Mouse (Mus musculus): ENCODE measurements around the gene Gm20481.
"Not testable (repeated sequence)": the region's sequence is repeated elsewhere in the genome, so short reads cannot be mapped to it uniquely, and the experiment has no call there.

The Gm20481 gene

DNA sequence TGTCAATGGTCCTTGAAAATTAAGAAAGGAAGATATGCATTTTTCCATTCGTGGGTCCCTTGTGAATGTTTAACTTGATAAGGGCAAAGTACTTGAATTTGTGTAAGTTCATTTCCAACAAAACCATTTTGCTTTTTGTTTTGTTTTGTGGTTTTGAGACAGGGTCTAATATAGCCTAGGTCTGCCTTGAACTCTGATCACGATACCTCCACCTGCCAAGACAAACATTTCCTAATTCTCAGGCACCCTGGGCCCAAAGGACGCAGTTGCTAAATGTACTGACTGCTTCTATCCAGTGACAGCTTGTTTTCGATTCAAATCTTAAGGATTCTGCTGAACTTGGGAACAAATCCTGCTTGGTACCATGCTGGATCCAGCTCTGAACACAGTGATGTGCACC lies 9.9 kb downstream of the Gm20481 start:
- POLR2A ChIA-PET = interaction anchor here in 3 of 4 experiments (0.6 to 1.3 kb wide), 7 partner anchors 15 to 322 kb away, joined by 3 to 7 read pairs (median 4); partner anchors contain the start of gene Hspa1b (in 1 of the 3)
- CTCF ChIA-PET = interaction anchor here in 2 of 4 experiments (0.7 to 1.1 kb wide), 2 partner anchors 23 to 27 kb away, joined by 3 to 4 read pairs; no protein-coding TSS in a partner anchor

DNA sequence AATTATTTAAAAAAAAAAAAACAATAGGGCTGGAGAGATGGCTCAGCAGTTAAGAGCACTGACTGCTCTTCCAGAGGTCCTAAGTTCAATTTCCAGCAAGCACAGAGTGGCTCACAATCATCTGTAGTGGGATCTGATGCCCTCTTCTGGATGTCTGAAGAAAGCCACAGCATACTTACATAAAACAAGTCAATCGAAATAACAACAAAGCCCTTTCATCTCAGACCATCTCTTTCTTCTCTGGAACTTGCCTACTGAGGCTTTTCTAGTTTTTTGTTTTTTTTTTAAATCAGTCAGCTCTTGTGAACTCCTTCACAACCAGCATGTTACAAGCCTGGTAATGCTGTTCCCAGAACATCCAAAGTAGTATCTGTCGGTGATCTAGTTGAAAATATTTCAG lies 10.9 kb downstream of the Gm20481 start:
- ChIA-PET CTCF (interaction anchor here in 2 of 4 experiments (0.8 to 1.8 kb wide), 4 partner anchors 28 to 52 kb away, joined by 3 to 12 read pairs (median 6); no protein-coding TSS in a partner anchor), POLR2A (interaction anchor here (0.5 to 5.2 kb wide), 23 partner anchors 8 to 452 kb away, joined by 3 to 87 read pairs (median 6); partner anchors contain the start of genes Csnk2b (in 1 of the 4), Gpank1 (in 1 of the 4), Hspa1a (in 1 of the 4) and Hspa1l (in 1 of the 4))

DNA sequence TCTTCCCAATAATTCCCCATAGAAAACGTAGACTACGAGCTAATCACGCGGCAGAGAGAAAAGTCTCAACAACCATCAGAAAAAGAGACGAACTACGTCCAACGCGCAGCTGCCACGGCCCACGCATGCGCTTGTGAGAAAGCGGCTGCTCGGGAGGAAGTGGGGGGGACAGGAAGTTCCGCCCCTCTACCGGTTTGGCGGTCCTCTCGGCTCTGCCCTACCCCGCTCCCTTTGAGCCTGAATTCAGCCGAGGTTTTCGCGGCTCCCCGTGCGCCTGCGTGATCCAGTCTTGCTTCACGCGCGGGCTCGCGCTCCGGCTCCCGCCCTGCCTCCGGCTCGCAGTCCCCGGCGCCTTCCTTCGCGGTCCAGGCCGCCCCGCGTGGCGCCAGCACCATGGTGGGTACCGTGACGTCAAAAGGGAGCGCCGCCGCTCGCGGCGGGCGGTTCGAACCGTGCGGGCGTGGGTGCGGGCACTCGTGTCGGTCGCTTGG lies 12.0 kb downstream of the Gm20481 start, which contains the start of gene Lsm2:
TSS of gene Lsm2 (plus strand) at position 173 of the 491 bp plus-strand sequence.
- ChIA-PET POLR2A (interaction anchor here (0.6 to 5.2 kb wide), 43 partner anchors 9 to 335 kb away, joined by 3 to 87 read pairs (median 3); partner anchors contain the start of genes Hspa1l (in 2 of the 4), Vars (in 2 of the 4), Atf6b (in 1 of the 4) and Ddx39b (in 1 of the 4)), CTCF (interaction anchor here (0.6 to 1.8 kb wide), 12 partner anchors 9 to 69 kb away, joined by 3 to 12 read pairs (median 4); partner anchors contain the start of genes Hspa1a (in 1 of the 4) and Hspa1l (in 1 of the 4))

DNA sequence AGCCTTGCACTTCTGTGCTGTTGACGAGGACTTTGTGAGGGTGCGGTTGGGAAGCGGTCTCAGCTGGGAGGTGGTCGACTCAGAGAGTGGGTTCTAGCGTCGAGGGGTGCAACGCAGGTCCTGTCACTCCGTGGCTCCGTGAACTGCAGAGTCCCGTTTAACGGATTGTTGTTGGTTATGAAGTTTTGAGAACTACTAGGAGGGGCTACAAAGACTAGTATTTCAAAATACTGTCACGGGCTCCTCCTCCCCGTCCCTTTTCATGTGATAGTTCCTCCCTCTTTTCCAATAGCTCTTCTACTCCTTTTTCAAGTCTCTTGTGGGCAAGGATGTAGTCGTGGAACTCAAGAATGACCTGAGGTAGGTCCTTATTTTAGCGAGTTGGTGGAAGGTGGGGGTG lies 12.6 kb downstream of the Gm20481 start:
- POLR2A ChIA-PET = interaction anchor here in 3 of 4 experiments (0.6 to 5.2 kb wide), 21 partner anchors 9 to 259 kb away, joined by 3 to 87 read pairs (median 8); partner anchors contain the start of genes Vars (in 2 of the 3), Ddx39b (in 1 of the 3), Gm20547 (in 1 of the 3) and Hspa1l (in 1 of the 3)
- CTCF ChIA-PET = interaction anchor here in 2 of 4 experiments (0.7 to 1.4 kb wide), 2 partner anchors 32 to 39 kb away, joined by 3 read pairs; no protein-coding TSS in a partner anchor

DNA sequence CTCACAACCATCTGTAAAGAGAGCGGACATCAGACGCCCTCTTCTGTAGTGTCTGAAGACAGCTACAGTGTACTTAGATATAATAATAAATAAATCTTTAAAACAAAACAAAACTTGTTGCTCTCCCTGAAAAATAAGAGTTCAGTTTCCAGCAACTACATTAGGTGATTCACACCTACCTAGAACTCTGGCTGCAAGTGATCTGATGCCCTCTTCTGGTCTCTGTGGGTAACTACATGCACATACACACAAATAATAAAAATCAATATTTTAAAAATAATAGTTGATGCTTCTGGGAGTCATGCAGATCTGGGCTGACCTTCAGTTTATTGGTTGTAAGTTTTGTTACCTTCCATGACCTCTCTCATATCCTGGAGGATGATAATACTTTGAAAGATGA lies 14.5 kb downstream of the Gm20481 start:
- CTCF ChIA-PET = interaction anchor here (0.5 to 1.8 kb wide), 9 partner anchors 13 to 1384 kb away, joined by 3 to 10 read pairs (median 5); no protein-coding TSS in a partner anchor
- POLR2A ChIA-PET = interaction anchor here in 3 of 4 experiments (0.6 to 5.2 kb wide), 19 partner anchors 10 to 93 kb away, joined by 3 to 84 read pairs (median 4); partner anchors contain the start of gene Vars (in 1 of the 3)

DNA sequence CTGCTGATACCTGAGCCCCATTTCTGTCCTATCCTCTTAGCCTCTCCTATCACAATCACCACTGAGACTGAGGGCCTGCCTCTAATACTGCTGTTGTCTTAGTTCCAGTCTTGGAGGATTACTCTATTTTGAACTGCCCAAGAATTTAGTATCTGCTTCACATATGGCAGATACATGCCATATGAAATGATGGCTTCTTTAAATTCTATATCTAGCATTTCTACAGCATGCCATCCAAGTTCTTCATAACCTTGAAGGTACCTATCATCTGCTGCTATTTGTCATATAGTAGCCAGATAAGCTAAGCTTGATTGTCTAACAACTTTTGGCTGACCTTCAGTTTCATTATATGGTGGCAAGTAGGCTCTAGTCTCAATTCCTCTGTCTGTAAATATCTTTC lies 25.0 kb downstream of the Gm20481 start:
- ChIA-PET CTCF (no interaction called here), POLR2A (interaction anchor here in 3 of 4 experiments (0.5 to 4.2 kb wide), 14 partner anchors 8 to 247 kb away, joined by 3 to 18 read pairs (median 6); partner anchors contain the start of gene Ddx39b (in 1 of the 3))

DNA sequence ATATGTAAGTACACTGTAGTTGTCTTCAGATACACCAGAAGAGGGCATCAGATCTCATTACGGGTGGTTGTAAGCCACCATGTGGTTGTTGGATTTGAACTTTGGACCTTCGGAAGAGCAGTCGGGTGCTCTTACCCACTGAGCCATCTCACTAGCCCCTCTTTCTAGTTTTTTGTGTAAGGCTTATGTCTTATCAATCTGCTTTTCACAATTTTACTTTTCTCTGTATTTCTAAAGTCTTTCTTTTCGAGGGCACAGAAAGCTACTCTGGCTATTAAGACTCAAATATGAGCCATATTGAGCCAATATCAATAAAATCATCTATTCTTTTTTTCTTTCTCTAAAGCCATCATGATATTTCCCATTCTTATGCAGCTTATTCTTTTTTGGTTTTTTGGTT lies 25.5 kb downstream of the Gm20481 start:
- CTCF ChIA-PET = not testable (repeated sequence)
- POLR2A ChIA-PET = interaction anchor here in 3 of 4 experiments (0.6 to 4.2 kb wide), 14 partner anchors 9 to 246 kb away, joined by 3 to 18 read pairs (median 4); partner anchors contain the start of genes C2 (in 1 of the 3), Ddx39b (in 1 of the 3) and Ehmt2 (in 1 of the 3)

DNA sequence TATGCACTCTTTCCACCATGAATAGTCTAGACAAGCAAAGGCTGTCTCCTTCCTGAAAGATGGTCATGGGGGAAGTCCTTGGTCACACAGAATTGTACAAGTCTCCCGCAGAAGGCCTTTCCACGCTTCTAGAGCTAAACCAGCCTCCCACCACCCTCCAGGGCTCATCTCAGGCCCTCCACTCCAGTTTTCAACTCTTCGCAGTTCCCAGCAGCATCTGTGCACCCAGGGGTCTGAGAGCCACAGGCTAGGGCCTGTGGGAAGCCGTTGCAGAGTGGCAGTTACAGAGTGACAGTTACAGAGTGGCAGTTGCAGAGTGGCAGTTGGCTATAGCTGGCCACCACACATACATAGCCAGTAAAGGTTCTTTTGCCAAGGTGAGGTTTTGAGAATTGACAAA lies 26.2 kb downstream of the Gm20481 start:
- ChIA-PET CTCF (interaction anchor here in 1 of 4 experiments (0.7 kb wide), 1 partner anchor 31 kb away, joined by 3 read pairs; no protein-coding TSS in a partner anchor), POLR2A (interaction anchor here in 3 of 4 experiments (0.6 to 7.1 kb wide), 20 partner anchors 9 to 245 kb away, joined by 3 to 51 read pairs (median 5); partner anchors contain the start of genes Lsm2 (in 2 of the 3), C2 (in 1 of the 3), D17H6S53E (in 1 of the 3) and Ddx39b (in 1 of the 3))

DNA sequence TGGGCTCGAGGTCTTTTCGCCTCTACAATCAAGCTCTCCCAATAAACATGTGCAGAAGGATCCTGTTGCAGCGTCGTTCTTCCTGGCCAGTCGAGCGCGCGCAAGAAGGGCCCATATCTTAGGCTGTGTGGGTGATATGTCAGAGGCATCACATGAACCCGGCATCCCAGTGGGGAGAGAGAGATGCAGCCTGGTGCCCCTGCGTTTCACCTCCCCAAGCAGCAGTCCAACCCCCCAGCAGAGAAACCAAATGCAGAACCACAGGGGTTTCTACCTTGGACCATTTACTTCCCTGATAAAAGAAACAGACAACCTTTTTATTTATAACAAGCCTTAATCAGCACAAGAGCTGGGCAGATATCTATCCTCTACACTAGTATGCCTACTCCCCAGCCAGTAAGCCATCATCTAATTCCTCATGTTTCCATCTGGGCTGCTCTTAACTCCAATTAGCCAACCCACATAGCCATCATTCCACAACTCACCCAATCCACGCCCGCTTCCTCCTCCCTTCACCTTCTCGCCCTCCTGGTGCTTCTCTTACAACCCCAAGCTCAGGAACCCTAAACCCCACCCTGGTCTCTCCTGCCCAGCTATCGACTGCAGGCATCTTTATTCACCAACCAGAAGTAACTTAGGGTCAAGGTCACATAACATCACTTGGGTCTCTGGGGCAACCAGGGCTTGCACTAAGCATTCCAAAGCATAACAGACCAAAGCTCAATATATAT lies 26.9 kb downstream of the Gm20481 start:
- ChIA-PET POLR2A (interaction anchor here in 3 of 4 experiments (0.5 to 7.1 kb wide), 33 partner anchors 10 to 254 kb away, joined by 3 to 51 read pairs (median 4); partner anchors contain the start of genes Csnk2b (in 2 of the 3), Ddx39b (in 2 of the 3), Gpank1 (in 2 of the 3) and Lsm2 (in 2 of the 3)), CTCF (interaction anchor here in 3 of 4 experiments (0.6 to 1.1 kb wide), 7 partner anchors 12 to 684 kb away, joined by 3 to 6 read pairs (median 3); partner anchors contain the start of gene Neu1 (in 1 of the 3))

DNA sequence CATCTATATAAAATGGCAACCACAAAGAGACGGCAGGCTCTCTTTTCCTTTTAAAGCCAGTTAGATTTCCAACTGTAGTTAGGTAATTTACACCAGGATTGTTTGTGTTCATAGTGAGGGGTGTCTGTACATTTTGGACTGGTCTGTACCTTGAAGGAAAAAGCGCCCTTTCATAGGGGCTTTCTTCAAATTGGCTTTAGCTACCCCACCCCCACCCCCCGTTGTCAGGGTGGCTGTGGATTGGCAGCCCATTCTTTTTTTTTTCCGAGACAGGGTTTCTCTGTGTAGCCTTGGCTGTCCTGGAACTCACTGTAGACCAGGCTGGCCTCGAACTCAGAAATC lies 27.4 kb downstream of the Gm20481 start:
- CTCF ChIA-PET = interaction anchor here in 3 of 4 experiments (0.6 to 1.1 kb wide), 6 partner anchors 13 to 684 kb away, joined by 3 to 6 read pairs (median 4); partner anchors contain the start of gene Neu1 (in 1 of the 3)
- POLR2A ChIA-PET = interaction anchor here in 2 of 4 experiments (0.5 to 7.1 kb wide), 27 partner anchors 11 to 254 kb away, joined by 3 to 51 read pairs (median 4); partner anchors contain the start of genes Csnk2b (in 2 of the 2), Ddx39b (in 2 of the 2), Gpank1 (in 2 of the 2) and Apom (in 1 of the 2)

DNA sequence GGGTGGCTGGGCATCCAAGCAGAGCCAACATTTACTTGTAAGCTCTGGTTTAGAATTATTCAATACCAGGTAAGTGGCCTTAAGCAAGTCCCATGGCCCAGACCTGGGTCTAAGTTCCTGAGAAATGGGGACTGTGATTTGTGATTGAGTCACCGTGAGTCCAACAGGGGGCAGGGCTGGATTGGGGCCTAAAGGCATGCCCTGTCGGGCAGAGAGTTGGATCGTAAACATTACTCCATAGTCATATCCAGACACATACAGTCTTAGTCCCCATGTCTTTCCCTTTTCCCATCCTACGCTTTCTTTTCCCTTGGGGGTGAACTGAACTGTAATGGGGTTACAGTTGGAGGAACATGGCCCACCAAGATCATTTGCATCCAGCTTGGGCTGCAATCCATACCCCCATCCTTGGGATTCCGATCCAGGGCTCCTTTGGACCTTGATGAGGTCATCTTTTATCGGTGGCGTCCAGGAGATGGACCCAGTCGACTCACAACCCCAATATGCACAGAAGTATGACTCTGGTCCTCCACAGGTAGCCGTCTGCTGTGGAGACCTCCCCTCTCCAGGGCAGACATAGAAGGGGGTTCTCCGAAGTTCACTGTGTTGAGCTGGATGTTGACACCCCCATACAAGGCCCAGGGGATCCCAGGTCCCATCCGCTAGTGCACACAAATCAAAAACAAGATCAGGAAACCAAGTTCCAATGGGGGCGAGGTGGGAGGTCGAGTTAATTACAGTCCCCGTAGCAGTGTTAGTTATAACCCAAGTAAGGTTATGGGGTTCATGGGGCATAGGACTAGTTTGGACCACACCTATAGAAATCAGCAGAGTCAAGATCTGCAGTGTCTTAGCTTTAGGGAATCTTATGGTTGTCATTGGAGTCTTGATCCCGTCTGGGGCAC lies 29.1 kb downstream of the Gm20481 start:
- CTCF ChIA-PET = interaction anchor here in 1 of 4 experiments (1.2 to 1.7 kb wide), 2 partner anchors 23 to 345 kb away, joined by 3 read pairs; no protein-coding TSS in a partner anchor
- POLR2A ChIA-PET = interaction anchor here (0.5 to 7.1 kb wide), 39 partner anchors 9 to 352 kb away, joined by 3 to 51 read pairs (median 4); partner anchors contain the start of genes Ddx39b (in 2 of the 4), Lsm2 (in 2 of the 4), Abhd16a (in 1 of the 4) and Atf6b (in 1 of the 4)

DNA sequence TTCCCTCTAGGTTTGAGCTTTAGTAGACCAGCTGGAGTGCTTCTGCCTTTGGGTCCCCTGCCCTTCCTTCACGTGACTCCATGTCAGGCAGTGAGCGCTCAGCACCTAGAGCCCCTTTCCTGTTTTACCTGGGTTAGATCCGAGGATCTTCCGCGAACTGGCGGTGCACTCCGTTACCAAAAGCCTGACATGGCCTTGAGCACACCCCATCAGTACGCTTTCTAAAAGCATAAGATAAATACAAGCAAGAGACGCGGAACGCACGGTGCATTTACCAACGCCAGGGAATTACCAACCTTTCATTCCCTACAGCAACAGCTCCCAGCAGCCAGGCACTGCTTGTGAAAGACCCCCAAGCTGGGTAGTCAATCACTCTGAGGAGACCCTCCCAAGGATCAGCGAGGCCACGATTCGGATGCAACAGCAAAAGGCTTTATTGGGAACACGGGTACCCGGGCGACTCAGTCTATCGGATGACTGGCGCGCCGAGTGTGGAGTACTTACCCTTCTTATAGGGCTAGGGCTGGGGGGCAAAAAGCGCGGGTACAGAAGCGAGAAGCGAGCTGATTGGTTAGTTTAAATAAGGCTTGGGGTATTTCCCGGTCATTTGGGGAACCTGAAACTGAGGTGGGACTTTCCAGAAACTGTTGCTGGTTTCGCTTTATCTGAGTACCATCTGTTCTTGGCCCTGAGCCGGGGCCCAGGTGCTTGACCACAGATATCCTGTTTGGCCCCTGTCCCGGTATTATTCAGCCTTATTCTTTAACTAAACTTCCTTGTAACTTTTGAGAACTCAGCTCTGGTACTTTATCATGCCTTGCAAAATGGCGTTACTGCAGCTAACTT lies 30.4 kb downstream of the Gm20481 start:
- ChIA-PET POLR2A (interaction anchor here (0.5 to 7.1 kb wide), 54 partner anchors 8 to 269 kb away, joined by 3 to 51 read pairs (median 4); partner anchors contain the start of genes Ddx39b (in 2 of the 4), Lsm2 (in 2 of the 4), Msh5 (in 2 of the 4) and Atp6v1g2 (in 1 of the 4)), CTCF (interaction anchor here in 2 of 4 experiments (0.6 to 1.7 kb wide), 5 partner anchors 21 to 347 kb away, joined by 3 read pairs; partner anchors contain the start of gene Neu1 (in 1 of the 2))

DNA sequence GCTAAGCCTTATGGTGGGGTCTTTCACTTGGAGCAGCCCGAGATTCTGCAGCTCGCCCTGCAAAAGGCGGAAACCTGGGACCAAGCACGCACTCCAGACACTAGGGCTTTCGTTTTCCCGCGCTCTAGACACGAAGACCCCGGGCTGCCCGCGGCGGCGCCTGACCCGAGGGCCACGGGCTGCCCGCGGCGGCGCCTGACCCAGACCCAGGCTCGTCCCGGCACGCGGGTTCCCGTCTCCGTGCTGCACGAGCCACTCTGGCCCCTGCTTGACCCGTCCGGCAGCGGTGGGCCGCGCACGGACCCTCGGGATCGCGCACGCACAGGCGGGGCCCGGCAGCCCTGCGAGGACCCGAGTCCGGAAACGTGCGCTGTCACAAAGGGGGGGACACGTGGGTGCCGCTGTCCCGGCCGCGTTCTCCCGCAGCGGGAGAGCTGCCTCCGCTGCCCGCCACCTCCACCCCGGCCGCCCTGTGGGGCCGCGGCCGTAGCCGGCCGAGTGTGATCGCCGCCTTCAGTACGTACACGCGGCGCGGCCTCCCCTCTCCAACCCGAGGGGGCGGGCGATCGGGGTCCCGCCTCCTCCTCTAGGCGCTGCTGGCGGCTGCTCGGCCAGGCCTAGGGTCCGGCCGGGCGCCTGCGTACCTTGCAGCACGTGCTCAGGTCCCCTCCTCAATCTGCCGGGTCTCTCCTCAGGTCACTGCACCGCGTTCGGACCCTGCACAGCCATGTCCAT lies 31.2 kb downstream of the Gm20481 start, which contains the start of gene Vars:
TSS of gene Vars (plus strand) at position 271 of the 735 bp plus-strand sequence.
- ChIA-PET CTCF (interaction anchor here in 3 of 4 experiments (0.6 to 1.3 kb wide), 4 partner anchors 48 to 177 kb away, joined by 3 read pairs; partner anchors contain the start of gene Neu1 (in 1 of the 3)), POLR2A (interaction anchor here (0.5 to 7.1 kb wide), 54 partner anchors 7 to 245 kb away, joined by 3 to 51 read pairs (median 4); partner anchors contain the start of genes Ddah2 (in 2 of the 4), Ddx39b (in 2 of the 4), Lsm2 (in 2 of the 4) and Ly6g6e (in 2 of the 4))

DNA sequence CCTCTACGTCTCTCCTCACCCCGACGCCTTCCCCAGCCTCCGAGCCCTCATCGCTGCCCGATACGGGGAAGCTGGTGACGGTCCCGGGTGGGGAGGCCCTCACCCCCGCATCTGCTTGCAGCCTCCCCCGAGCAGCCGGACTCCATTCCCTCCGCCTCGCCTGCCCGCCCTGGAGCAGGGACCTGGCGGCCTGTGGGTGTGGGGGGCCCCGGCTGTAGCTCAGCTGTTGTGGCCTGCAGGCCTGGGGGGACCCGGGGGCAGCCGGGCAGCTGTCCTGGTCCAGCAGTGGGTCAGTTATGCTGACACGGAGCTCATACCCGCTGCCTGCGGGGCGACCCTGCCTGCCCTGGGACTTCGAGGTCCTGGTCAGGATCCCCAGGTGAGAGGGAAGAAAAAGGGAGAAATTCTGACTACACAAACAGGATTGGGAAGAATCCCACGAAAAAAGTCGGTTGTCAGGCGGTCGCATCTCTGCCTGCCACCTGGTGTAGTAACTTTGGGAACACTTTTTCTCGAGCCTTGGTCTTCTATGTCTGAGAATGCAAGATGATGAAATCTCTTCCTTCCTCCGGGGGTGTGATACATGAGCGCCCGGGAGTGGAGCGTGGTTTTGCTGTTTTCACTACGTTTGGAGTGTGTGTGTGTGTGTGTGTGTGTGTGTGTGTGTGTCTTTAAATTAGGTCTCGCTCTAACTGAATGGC lies 31.9 kb downstream of the Gm20481 start:
- ChIA-PET CTCF (interaction anchor here in 2 of 4 experiments (0.6 to 1.0 kb wide), 3 partner anchors 15 to 177 kb away, joined by 3 read pairs; partner anchors contain the start of gene Vwa7 (in 1 of the 2)), POLR2A (interaction anchor here (0.6 to 7.1 kb wide), 33 partner anchors 9 to 240 kb away, joined by 3 to 51 read pairs (median 4); partner anchors contain the start of genes Ddx39b (in 3 of the 4), Lsm2 (in 2 of the 4), Clic1 (in 1 of the 4) and Csnk2b (in 1 of the 4))
